ENCODE assay signal across 20 mouse cellular contexts in the genomic region with DNA sequence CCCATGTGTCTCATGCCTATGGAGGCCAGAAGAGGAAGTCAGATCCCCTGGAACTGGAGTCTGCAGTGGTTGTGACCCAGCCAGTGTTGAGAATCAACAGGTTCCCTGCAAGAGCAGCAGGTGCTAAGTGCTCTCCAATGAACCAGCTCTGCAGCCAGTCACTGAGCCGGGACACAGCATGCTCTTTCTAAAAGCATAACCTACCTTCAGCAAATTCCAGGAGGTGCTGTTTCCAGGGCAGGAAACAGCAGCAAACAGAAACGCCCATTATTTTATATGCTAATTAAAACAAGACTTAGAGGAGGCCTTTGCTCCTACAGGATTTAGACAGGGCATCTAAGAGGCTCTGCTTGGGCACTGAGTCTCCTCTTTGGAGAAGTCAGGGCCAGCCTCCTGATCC.
"Had no signal": no experiment of that assay in that cellular context is flagged by ENCODE, and none has a peak within 500 bp of the region (broad histone marks: within the 10 kb centered on the region; RNA-seq: fewer than 3 reads in every experiment).

No protein-coding gene starts in this region.

- DNase-seq: kidney, adult 11 months; kidney, adult 9 months; layer of hippocampus, adult 9-11 months; liver, postnatal 0 days; lung, embryonic 14.5 days; midbrain, embryonic 14.5 days; right cerebral cortex, adult 18-20 months; right cerebral cortex, postnatal 25 days; spleen, adult 18-20 months; thymus, postnatal 25 days had no signal

- H3K4me3 ChIP-seq: intestine, embryonic 15.5 days; layer of hippocampus, adult 2 months; limb, embryonic 15.5 days; neural tube, embryonic 12.5 days; neural tube, embryonic 15.5 days; stomach, embryonic 15.5 days had no signal

- H3K9ac ChIP-seq: intestine, embryonic 15.5 days; limb, embryonic 15.5 days; liver, embryonic 14.5 days; liver, postnatal 0 days; lung, embryonic 14.5 days; neural tube, embryonic 12.5 days; neural tube, embryonic 15.5 days; stomach, embryonic 15.5 days had no signal

- H3K27me3 ChIP-seq: intestine, embryonic 15.5 days; limb, embryonic 15.5 days; neural tube, embryonic 12.5 days; neural tube, embryonic 15.5 days; stomach, embryonic 15.5 days had no signal

- H3K27ac ChIP-seq: intestine, embryonic 15.5 days; layer of hippocampus, adult 2 months; limb, embryonic 15.5 days; liver, embryonic 14.5 days; macrophage; neural tube, embryonic 12.5 days; neural tube, embryonic 15.5 days; stomach, embryonic 15.5 days had no signal

- H3K36me3 ChIP-seq: intestine, embryonic 15.5 days; limb, embryonic 15.5 days; neural tube, embryonic 12.5 days; neural tube, embryonic 15.5 days; stomach, embryonic 15.5 days had no signal

- H3K4me1 ChIP-seq: neural tube, embryonic 12.5 days; neural tube, embryonic 15.5 days; stomach, embryonic 15.5 days had no signal

- ATAC-seq: intestine, embryonic 15.5 days; liver, postnatal 0 days; lung, postnatal 0 days had no signal

- H3K4me2 ChIP-seq: intestine, embryonic 15.5 days; limb, embryonic 15.5 days; liver, embryonic 11.5 days; lung, embryonic 14.5 days; neural tube, embryonic 12.5 days; neural tube, embryonic 15.5 days; stomach, embryonic 15.5 days had no signal

- H3K9me3 ChIP-seq: intestine, embryonic 15.5 days; limb, embryonic 15.5 days; neural tube, embryonic 12.5 days; neural tube, embryonic 15.5 days; stomach, embryonic 15.5 days had no signal
